Mouse (Mus musculus) ES-E14 (cell line): ENCODE measurements around the gene Mapk10.

ENCODE experiments used
- CHD2 ChIP-seq: IDR thresholded peaks from 2 replicates; pipeline ENCODE4 v1.6.1; 2014; ENCODE audit warnings: mild to moderate bottlenecking, low read depth, low read length, inconsistent platforms
- HCFC1 ChIP-seq: IDR thresholded peaks from 2 replicates; pipeline ENCODE4 v1.6.1; 2012; ENCODE audit warnings: low read length, inconsistent platforms, borderline replicate concordance; ENCODE audit not compliant: insufficient read depth
- MAFK ChIP-seq: IDR thresholded peaks from 2 replicates; pipeline ENCODE4 v1.6.1; 2014; ENCODE audit warnings: mild to moderate bottlenecking, low read depth, low read length, inconsistent platforms; ENCODE audit not compliant: insufficient read depth
- ZC3H11A ChIP-seq: IDR thresholded peaks from 2 replicates; pipeline ENCODE4 v1.6.1; 2012; ENCODE audit warnings: low read depth, mild to moderate bottlenecking, inconsistent platforms, low read length, borderline replicate concordance

DNA sequence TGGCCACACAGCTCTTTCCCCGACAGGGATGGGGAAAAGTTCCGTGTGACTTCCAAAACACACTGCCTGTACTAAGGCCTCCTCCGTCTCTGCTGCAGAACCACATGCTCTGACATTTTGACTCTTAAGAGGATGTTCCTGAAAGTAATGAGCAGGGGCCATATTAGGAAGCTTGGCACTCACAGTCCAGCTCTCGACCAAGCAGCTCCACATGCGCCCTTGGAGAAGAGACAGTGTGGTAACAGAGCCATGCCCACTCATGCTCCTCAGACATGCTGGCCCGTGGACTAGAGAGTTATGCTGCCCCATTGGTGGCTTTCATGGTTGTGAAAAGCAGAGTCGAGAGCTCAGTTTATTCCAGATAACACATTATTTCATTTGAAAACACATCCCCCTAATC is 35.1 kb downstream of the Mapk10 start:
- TF ChIP-seq HCFC1, result no peak
- no peak for TF ChIP-seq MAFK
- no peak for TF ChIP-seq CHD2
- TF ChIP-seq ZC3H11A, result no peak
